Mouse (Mus musculus) olfactory bulb, adult 2 months (tissue): ENCODE data around the gene Rac1. TPM values are rescaled to one million over a fixed set of nuclear protein-coding genes. Genes with fewer than 3 reads are reported as not detected.

Experiments used
- H3K27ac ChIP-seq: fragments of 200-500 bp; 2 replicates; pipeline ENCODE4 v1.5.1; 2012; ENCODE audit warnings: low read depth, low read length; ENCODE audit not compliant: insufficient read depth
- H3K4me1 ChIP-seq: fragments of 200-500 bp; 2 replicates; pipeline ENCODE4 v1.6.1; 2012; ENCODE audit warnings: low read length; ENCODE audit not compliant: control insufficient read depth, insufficient read depth
- H3K4me3 ChIP-seq: fragments of 200-500 bp; 2 replicates; pipeline ENCODE4 v1.5.1; 2012; ENCODE audit warnings: mild to moderate bottlenecking, low read depth, low read length, moderate library complexity; ENCODE audit not compliant: insufficient read depth
- CTCF ChIP-seq: fragments of 200-500 bp; IDR thresholded peaks from 2 replicates; pipeline ENCODE4 v1.5.1; 2012; ENCODE audit warnings: low read depth, mild to moderate bottlenecking, low read length, moderate library complexity; ENCODE audit not compliant: insufficient read depth
- POLR2A ChIP-seq: fragments of 200-500 bp; IDR thresholded peaks from 2 replicates; pipeline ENCODE4 v1.6.1; 2012; ENCODE audit warnings: mild to moderate bottlenecking, low read depth, low read length, moderate library complexity; ENCODE audit not compliant: insufficient read depth
- WGBS: fragments of 180-500 bp; shearing (Covaris S2); methylation state at CpG from one replicate; pipeline ENCODE4 v1.1.7; 2018; 5-methylcytosine and 5-hydroxymethylcytosine counted together
- polyA plus RNA-seq: library from polyadenylated mRNA; stranded (reverse); fragments of >200 nt; gene quantifications from 2 replicates; pipeline ENCODE4 v1.2.4, GENCODE M21; 2012; ENCODE audit warnings: low replicate concordance; ENCODE audit not compliant: missing spikeins, insufficient read depth, insufficient read length

Gene Rac1
- polyA plus RNA-seq, 1 experiment: 73.1 TPM

DNA sequence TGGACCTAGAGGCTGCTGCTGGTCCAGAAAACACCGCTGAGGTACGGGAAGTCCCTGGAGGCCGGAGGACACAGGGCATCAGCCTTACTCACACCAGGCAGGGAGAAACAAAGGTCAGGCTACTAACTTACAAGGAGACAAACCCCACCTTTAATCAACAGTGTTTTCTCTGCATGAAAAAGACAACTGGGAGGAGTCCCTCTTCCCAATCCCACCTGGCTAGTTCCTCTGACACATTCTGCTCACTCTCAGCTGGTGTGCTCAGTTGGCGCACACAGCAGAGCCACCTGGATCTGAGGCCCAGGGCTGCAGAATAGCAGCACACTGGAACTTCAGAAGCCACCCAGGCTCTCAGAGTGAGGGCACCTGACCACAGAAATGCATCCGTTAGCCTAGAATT lies 13.0 kb downstream of the Rac1 start:
- H3K4me1 ChIP-seq: peaks cover 20% of the 10 kb centered on the region
- TF ChIP-seq CTCF (no peak), POLR2A (no peak)

DNA sequence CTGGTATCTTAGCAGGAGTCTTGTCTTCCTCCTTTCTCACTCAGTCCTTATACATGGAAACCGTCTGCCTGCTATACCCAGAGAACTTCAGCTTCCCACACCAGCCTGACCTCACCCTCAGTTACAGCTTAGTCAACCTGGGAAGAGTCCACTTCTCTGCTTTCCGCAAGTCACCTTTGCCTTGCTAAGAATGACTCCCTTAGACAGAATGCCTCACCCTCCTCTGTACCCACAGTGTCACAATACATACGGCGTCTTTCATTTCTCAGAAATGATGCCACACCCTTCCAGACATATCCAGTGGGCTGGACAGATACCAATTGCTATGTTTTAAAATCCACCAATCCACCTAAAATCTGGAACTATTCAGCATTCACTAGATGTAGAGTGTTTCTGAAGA lies 15.5 kb downstream of the Rac1 start:
- 88% methylated on average over 4 of the region's 4 CpGs for WGBS
- peaks cover 25% of the 10 kb centered on the region for H3K4me1 ChIP-seq
- no peak overlapping the region for H3K4me3 ChIP-seq
- no peak overlapping the region for H3K27ac ChIP-seq
- TF ChIP-seq POLR2A (no peak), CTCF (no peak)

More for the DNA sequence above, 13.0 kb downstream of the Rac1 start:
- H3K27ac ChIP-seq: no peak overlapping the region
- 87% methylated on average over 5 of the region's 5 CpGs for WGBS
- no peak overlapping the region for H3K4me3 ChIP-seq

DNA sequence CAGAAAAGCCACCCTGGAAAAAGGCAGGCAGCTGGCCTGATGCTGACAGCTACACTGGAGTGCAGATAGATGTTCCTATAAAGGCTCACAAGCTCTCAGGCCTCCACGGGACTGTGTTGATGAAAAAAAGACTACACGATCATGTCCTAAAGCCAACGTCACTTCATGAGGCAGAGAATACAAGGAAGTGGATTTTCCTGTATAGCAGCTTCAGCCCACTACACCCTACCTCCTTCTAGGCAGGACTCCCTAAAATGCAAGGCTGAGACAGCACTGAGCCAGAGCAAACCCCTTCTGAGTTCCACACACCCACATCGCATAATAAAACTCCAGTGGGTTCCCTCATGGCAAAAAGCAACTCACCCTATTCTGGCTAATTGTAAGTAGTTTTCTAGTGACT lies 16.3 kb downstream of the Rac1 start:
- H3K4me3 ChIP-seq: no peak overlapping the region
- H3K4me1 ChIP-seq: peaks cover 25% of the 10 kb centered on the region
- TF ChIP-seq CTCF (no peak), POLR2A (no peak)
- no peak overlapping the region for H3K27ac ChIP-seq
- whole genome bisulfite sequencing: 74% methylated on average over 4 of the region's 4 CpGs

DNA sequence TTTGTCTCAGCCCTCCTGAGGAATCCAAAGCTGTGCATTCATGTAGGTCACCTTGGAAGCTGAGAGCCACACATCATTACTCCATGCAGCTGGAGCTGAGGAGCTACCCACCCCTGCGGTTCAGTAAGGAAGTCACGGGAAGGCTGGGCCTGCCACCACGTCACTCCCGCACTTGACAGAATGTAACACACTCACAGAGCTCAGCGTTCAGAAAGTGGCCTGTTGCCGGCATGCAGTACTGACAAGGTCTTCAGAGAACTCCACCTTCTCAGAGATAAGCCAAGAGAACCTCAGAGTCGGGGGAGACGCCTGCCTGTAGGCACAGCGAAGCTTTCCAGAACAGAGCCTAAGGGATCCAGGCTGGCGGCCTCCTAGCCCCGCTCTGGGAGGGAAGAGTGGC lies 18.1 kb downstream of the Rac1 start:
- WGBS: 57% methylated on average over 11 of the region's 11 CpGs
- Histone ChIP-seq H3K4me3 (no peak overlapping the region), H3K27ac (peak overlapping the region; percentile 1; the same call in 1 of the 2 replicates)

DNA sequence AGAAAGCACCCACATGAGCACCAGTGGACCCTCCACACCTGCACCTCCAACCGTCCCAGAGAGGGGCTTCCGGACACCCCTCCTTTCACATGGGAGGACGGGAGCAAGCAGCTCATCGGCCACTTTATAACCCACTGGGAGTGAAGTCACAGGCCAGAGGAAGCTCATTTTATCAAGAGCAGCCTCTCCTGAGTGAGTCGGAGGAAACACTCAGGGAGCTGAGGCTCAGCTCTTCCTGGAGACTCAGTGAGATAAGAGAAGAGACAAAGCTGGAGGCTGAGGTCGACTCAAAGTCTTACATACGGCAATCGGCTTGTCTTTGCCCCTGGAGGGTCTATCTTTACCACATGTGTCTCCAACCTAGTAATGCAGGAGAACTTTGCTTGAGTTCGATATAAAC lies 18.5 kb downstream of the Rac1 start:
- no peak for TF ChIP-seq CTCF
- no peak for TF ChIP-seq POLR2A
- H3K4me1 ChIP-seq: peaks cover 25% of the 10 kb centered on the region
- H3K4me3 ChIP-seq: no peak overlapping the region
- 72% methylated on average over 9 of the region's 9 CpGs for WGBS
- H3K27ac ChIP-seq: no peak overlapping the region

More for the DNA sequence above, 18.1 kb downstream of the Rac1 start:
- H3K4me1 ChIP-seq: peaks cover 25% of the 10 kb centered on the region
- TF ChIP-seq CTCF (no peak), POLR2A (no peak)

DNA sequence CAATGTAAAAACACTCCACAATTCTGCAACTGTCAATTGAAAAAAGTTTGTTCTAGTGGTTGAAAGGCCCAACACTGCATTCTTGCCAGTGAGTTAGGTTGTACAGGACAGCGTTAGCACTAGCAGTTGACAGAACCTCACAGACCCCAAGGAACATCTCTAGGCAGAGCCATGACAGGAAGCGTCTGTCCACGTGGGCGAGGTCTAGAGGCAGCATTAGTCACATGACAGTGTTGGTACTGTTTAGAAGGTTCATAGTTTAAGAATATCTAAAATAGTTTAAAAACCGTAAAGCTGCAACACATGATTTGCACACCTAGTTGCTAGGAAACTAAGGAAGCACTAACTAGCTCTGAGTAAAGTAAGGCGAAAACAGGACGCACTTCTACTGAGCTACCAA lies 22.3 kb downstream of the Rac1 start:
- WGBS: 74% methylated on average over 7 of the region's 7 CpGs
- TF ChIP-seq CTCF (no peak), POLR2A (no peak)
- H3K4me3 ChIP-seq: no peak overlapping the region
- H3K4me1 ChIP-seq: peaks cover 24% of the 10 kb centered on the region
- no peak overlapping the region for H3K27ac ChIP-seq

DNA sequence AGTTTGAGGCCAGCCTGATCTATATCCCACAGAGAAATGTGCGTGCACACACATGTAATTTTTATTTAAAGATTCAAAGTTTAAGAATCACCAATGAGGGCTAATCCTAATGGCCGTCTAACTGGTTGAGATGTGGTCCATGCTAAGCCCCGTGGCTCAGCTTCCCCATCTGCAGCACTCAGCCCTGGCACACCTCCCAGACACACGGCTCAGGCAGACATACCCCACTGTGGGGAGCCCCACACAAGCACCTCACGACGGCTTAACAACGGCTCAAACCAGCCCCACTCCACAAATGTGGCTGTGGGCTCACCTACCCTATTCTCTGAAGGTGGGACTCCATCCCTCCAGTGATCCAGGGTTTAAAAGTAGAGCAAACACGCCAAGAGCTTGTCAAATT lies 22.8 kb downstream of the Rac1 start:
- WGBS: 68% methylated on average over 8 of the region's 8 CpGs
- Histone ChIP-seq H3K4me1 (peaks cover 21% of the 10 kb centered on the region), H3K27ac (no peak overlapping the region), H3K4me3 (no peak overlapping the region)
- TF ChIP-seq CTCF (no peak), POLR2A (no peak)

DNA sequence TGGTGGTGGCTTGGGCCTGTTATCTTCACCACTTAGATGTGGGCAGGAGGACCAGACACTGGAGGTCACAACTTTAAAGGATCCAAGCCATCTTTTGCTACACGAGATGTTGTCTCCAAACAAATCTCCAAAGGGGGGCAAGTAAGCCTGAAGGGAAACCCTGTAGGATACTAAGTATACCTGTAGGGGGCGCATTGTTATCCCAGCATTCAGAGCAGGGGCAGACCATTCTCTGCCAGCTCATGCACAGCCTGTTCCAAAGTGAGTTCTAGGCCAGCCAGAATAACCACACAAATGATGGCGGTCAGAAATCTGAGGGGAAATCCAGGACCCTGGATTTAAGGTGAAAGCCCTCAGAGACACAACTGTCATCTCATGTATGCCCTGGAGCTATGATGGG lies 23.4 kb downstream of the Rac1 start:
- TF ChIP-seq POLR2A: no peak
- peak; percentile 17; the same call in 1 of the 2 replicates for TF ChIP-seq CTCF
- H3K4me3 ChIP-seq: no peak overlapping the region
- peaks cover 16% of the 10 kb centered on the region for H3K4me1 ChIP-seq
- 58% methylated on average over 3 of the region's 3 CpGs for WGBS
- H3K27ac ChIP-seq: no peak overlapping the region

DNA sequence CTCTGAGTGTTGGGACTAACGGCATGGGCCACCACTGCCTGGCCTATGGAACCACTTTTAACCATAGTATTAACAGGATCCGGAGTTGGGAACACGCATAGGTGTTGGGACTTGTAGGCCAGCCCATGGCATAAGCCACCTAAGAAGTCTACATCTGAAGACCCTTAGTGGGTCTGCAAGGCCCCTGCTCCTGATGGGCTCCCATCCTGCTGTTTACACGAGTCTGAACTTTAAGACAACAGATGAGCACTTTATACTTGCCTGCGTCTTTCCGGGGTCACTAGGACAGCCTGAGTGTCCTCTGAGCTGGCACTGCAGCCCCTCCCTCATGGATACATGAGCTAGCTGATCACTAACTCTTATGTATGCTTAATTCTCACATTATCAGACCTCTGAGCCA lies 24.1 kb downstream of the Rac1 start:
- no peak overlapping the region for H3K4me3 ChIP-seq
- H3K4me1 ChIP-seq: peaks cover 11% of the 10 kb centered on the region
- TF ChIP-seq CTCF (no peak), POLR2A (no peak)
- WGBS: 91% methylated on average over 6 of the region's 6 CpGs
- H3K27ac ChIP-seq: no peak overlapping the region
